1 mouse cellular context compared by ENCODE assay signal in genomic region chr12:112588426-112589256, GRCm38 (mm10).
TF ChIP-seq lines count a peak whose summit lies in the region.

TSS of gene Inf2 (plus strand) at chr12:112588784.

TF ChIP-seq in CH12.LX, 34 proteins besides CTCF, POLR2A, EP300 and RAD21 (continued from another document):
- peak; percentile 42; the same call in 1 of the 2 replicates for TF ChIP-seq UBTF (IDR thresholded peaks at IDR 0.05; ENCODE audit: low read depth, low read length)
- peak; percentile 46; the same call in 1 of the 2 replicates for TF ChIP-seq ZMIZ1 (IDR thresholded peaks at IDR 0.05; ENCODE audit: low read depth, low read length)
- TF ChIP-seq GABPA (IDR thresholded peaks at IDR 0.05; ENCODE audit: insufficient replicate concordance, low read depth, low read length): no peak
- TF ChIP-seq TBP (conservative IDR thresholded peaks at IDR 0.05; ENCODE audit: low read depth, low read length): 0 out of 2 replicates have a peak, but pooled peaks have one; percentile 20
- TF ChIP-seq ETS1 (conservative IDR thresholded peaks at IDR 0.05; ENCODE audit: low read depth, low read length): peak; percentile 93
- no peak; the same call in 1 of the 2 replicates for TF ChIP-seq MYC (IDR thresholded peaks at IDR 0.05; ENCODE audit: low read depth, low read length)
- TF ChIP-seq POLR2AphosphoS2 (IDR thresholded peaks at IDR 0.05; ENCODE audit: low read depth, low read length): peak; percentile 62; the same call in 1 of the 2 replicates
- TF ChIP-seq USF1 (IDR thresholded peaks at IDR 0.05; ENCODE audit: low read depth, low read length): peak; percentile 80
- peak; percentile 79 for TF ChIP-seq TCF12 (IDR thresholded peaks at IDR 0.05; ENCODE audit: low read depth, low read length)
- TF ChIP-seq ELF1 (IDR thresholded peaks at IDR 0.05; ENCODE audit: low read depth, low read length): no peak
- 0 out of 2 replicates have a peak, but pooled peaks have one; percentile 40 for TF ChIP-seq E2F4 (IDR thresholded peaks at IDR 0.05; ENCODE audit: insufficient replicate concordance, low read depth, low read length)
